11 mouse cellular contexts compared by ENCODE assay signal in genomic region chr7:49064792-49065521, GRCm38 (mm10).
DNase-seq lines count a peak whose midpoint lies in the region; ATAC-seq and TF ChIP-seq lines count a peak whose summit lies in the region.
"Had no signal": no experiment of that assay in that cellular context is flagged by ENCODE, and none has a peak within 500 bp of the region (broad histone marks: within the 10 kb centered on the region; RNA-seq: fewer than 3 reads in every experiment).

No protein-coding gene starts in this region.

- WGBS in kidney, adult 2 months: 79% methylated on average over 4 of the region's 4 CpGs
- WGBS in forebrain, embryonic 13.5 days: 42% methylated on average over 4 of the region's 4 CpGs
- WGBS in heart, embryonic 10.5 days: 79% methylated on average over 4 of the region's 4 CpGs

- H3K27me3 ChIP-seq in kidney, adult 2 months (replicated peaks; ENCODE audit: control insufficient read depth, insufficient read depth, low read length): no peaks in the 10 kb centered on the region
- H3K27me3 ChIP-seq in forebrain, embryonic 13.5 days: peaks cover 48% of the 10 kb centered on the region
- H3K27me3 ChIP-seq in heart, embryonic 10.5 days (ENCODE audit: insufficient read depth, poor library complexity, severe bottlenecking): peaks cover 2% of the 10 kb centered on the region; the same call in 1 of the 2 replicates

- H3K4me2 ChIP-seq in forebrain, embryonic 13.5 days: no peak overlapping the region
- H3K4me2 ChIP-seq: liver, embryonic 11.5 days had no signal

- DNase-seq in kidney, postnatal 10 days: peak; percentile 44
- DNase-seq in kidney, adult 2 months: no peak
- DNase-seq in brain, adult 2 months (ENCODE audit: low read depth, low spot score): peak; percentile 71
- DNase-seq in lung, postnatal 10 days: peak; percentile 56
- DNase-seq in retina, embryonic 14.5 days (ENCODE audit: low spot score): no peak
- DNase-seq in gastrocnemius, adult 2 months: no peak
- no peak for DNase-seq in heart, embryonic 10.5 days (ENCODE audit: low spot score)
- DNase-seq: kidney, postnatal 36 days had no signal

- intact Hi-C loops in gastrocnemius, adult 2 months (cut with DNase I): no loop called here

- H3K9ac ChIP-seq in forebrain, embryonic 13.5 days: no peak overlapping the region

- peak; percentile 80 for ATAC-seq in forebrain, embryonic 13.5 days

- no peak overlapping the region for H3K27ac ChIP-seq in kidney, adult 2 months (ENCODE audit: insufficient read depth, low read depth, low read length)
- H3K27ac ChIP-seq in forebrain, embryonic 13.5 days: peak overlapping the region; percentile 64
- H3K27ac ChIP-seq in gastrocnemius, adult 2 months: no peak overlapping the region
- H3K27ac ChIP-seq in heart, embryonic 10.5 days: no peak overlapping the region

- H3K4me1 ChIP-seq in kidney, adult 2 months (ENCODE audit: control insufficient read depth, insufficient read depth, low read length): no peaks in the 10 kb centered on the region
- H3K4me1 ChIP-seq in forebrain, embryonic 13.5 days: peaks cover 43% of the 10 kb centered on the region
- H3K4me1 ChIP-seq in heart, embryonic 10.5 days: peaks cover 12% of the 10 kb centered on the region

- no peaks in the 10 kb centered on the region for H3K36me3 ChIP-seq in kidney, adult 2 months (ENCODE audit: control insufficient read depth, insufficient read depth, low read length)
- no peaks in the 10 kb centered on the region for H3K36me3 ChIP-seq in forebrain, embryonic 13.5 days (ENCODE audit: poor library complexity, severe bottlenecking)
- no peaks in the 10 kb centered on the region for H3K36me3 ChIP-seq in heart, embryonic 10.5 days
- H3K36me3 ChIP-seq: G1E had no signal

- TF ChIP-seq CTCF in kidney, adult 2 months (conservative IDR thresholded peaks at IDR 0.05; ENCODE audit: insufficient read depth, insufficient read length, low read depth, low read length): no peak
- no peak for TF ChIP-seq CTCF in gastrocnemius, adult 2 months (IDR thresholded peaks at IDR 0.05)

- no peaks in the 10 kb centered on the region for H3K9me3 ChIP-seq in forebrain, embryonic 13.5 days (replicated peaks)
- H3K9me3 ChIP-seq in heart, embryonic 10.5 days: no peaks in the 10 kb centered on the region

- no peak for TF ChIP-seq POLR2A in kidney, adult 2 months (IDR thresholded peaks at IDR 0.05; ENCODE audit: low read depth, low read length)

- no peak overlapping the region for H3K4me3 ChIP-seq in kidney, adult 2 months (ENCODE audit: insufficient read depth, low read depth, low read length)
- no peak overlapping the region for H3K4me3 ChIP-seq in forebrain, embryonic 13.5 days
- no peak overlapping the region for H3K4me3 ChIP-seq in gastrocnemius, adult 2 months
- no peak overlapping the region for H3K4me3 ChIP-seq in heart, embryonic 10.5 days

Comparison
In these comparisons a context has a peak if more than half of its experiments do, and no peak if none do; other contexts are left out.
1. DNase-seq: peak in kidney, postnatal 10 days (single experiment), brain, adult 2 months (single experiment) and lung, postnatal 10 days (single experiment); none in kidney, adult 2 months (single experiment), retina, embryonic 14.5 days (single experiment), gastrocnemius, adult 2 months (single experiment) and heart, embryonic 10.5 days (single experiment).